Mouse (Mus musculus) lung, adult 2 months (tissue): ENCODE data around the gene Tmem210. TPM values are rescaled to one million over a fixed set of nuclear protein-coding genes. Genes with fewer than 3 reads are reported as not detected.

Experiments
- DNase-seq: peaks from one replicate; pipeline ENCODE4 v3.0.0; 2022
- H3K4me1 ChIP-seq: fragments of 200-500 bp; 2 replicates; pipeline ENCODE4 v1.6.1; 2011; ENCODE audit warnings: low read length; ENCODE audit not compliant: control insufficient read depth, insufficient read depth
- H3K4me3 ChIP-seq: fragments of 200-500 bp; replicated peaks from 2 replicates; pipeline ENCODE3; 2011; ENCODE audit warnings: low read depth, mild to moderate bottlenecking, control low read depth, low read length; ENCODE audit errors: extremely low read depth
- CTCF ChIP-seq: fragments of 200-500 bp; IDR thresholded peaks from 2 replicates; pipeline ENCODE4 v1.5.1; 2011; ENCODE audit warnings: mild to moderate bottlenecking, low read length, control low read depth; ENCODE audit not compliant: insufficient read depth
- POLR2A ChIP-seq: fragments of 200-500 bp; IDR thresholded peaks from 2 replicates; pipeline ENCODE4 v1.6.1; 2011; ENCODE audit warnings: low read depth, mild to moderate bottlenecking, control low read depth, low read length, borderline replicate concordance; ENCODE audit errors: extremely low read depth
- WGBS: fragments of 180-500 bp; shearing (Covaris S2); methylation state at CpG from one replicate; pipeline ENCODE4 v1.1.7; 2018; 5-methylcytosine and 5-hydroxymethylcytosine counted together
- polyA plus RNA-seq: library from polyadenylated mRNA; depleted of rRNA; stranded (reverse); fragments of >200 nt; gene quantifications from 2 replicates; pipeline ENCODE4 v1.2.3, GENCODE M21; 2012

The Tmem210 gene
- polyA plus RNA-seq, 1 experiment = not detected

DNA sequence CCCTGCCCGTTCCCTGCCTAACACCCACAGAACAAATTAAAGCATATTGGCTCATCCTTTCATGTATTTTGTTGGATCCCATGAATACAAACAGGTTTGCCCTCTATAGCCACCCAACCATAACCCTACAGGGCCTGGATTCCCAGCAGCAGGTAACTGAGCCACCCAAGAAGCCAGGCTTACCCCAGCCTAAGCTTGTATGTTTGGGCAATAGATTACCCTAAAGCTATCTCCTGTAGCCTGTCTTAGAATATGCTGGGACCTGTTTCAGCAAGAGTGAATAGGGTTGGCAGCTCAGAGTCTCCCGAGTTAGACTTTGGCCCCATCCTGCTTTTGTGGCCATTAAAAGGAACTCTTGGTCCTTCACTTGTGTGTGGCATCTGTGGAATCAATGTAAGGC, 2.4 kb upstream of the Tmem210 start:
- WGBS = 69% methylated on average over 2 of the region's 2 CpGs
- Histone ChIP-seq H3K4me1 (peaks cover 20% of the 10 kb centered on the region), H3K4me3 (no peak overlapping the region)
- TF ChIP-seq POLR2A (no peak), CTCF (no peak)
- DNase-seq = no peak

DNA sequence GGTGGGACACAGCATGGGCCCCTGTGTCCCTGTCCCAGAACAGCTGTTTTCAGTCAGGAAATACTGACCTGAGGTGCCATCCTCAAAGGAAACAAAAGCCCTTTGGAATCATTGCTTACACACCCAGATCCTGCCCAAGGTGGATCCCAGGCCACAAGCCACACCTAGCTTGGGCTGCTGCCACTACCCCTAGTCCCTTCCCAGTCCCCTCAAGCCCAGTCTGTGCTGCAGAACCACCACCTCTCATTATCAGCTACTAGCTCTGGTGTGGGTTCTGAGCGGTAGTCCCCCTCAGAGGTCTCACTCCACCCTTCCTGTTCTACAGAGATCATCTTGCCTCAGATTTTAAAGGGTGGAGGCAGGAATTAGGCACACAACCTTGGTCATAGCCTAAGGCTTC, 1.6 kb upstream of the Tmem210 start:
- no peak for DNase-seq
- no peak overlapping the region for H3K4me3 ChIP-seq
- WGBS = 36% methylated on average over 1 of the region's 1 CpGs
- TF ChIP-seq POLR2A (no peak), CTCF (no peak)
- peaks cover 23% of the 10 kb centered on the region for H3K4me1 ChIP-seq

DNA sequence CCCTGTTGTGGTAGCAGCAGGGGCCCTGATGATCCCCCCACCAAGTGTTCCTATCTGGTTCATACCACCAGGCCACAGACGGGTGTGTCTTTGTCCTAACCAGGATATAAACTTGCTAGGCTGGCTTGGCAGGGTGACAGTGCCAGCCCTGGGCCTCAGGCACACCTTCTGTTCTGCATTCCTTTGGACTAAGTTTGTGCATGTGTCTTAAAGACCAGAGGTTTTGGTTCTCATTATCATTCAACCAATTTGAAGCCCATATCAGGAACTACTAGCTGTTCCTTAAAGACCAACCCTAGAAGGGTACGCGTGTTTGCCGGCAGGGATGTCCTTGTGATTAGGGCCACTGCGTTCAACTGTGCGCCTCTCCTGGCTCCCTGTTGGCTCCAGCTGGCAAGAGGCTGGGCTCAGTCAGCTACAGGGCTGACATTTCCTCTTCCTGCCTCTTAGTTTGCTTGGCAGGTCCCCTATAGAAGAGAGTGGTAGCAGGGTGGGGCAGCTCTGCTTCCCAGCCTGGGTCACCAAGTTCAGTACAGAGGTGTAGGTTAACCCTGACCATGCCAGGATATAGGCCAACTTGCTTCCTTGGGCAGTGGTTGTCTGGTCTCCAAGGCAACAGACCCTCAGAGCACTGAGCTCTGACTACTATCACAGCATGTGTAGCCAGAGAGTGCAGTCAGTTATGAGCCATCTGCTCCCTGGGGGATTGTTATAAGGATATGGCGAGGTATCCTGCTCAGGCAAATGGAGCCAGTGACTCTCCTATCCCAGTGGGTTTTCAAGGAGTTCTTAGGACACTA, 908 bp upstream of the Tmem210 start:
- WGBS = 14% methylated on average over 7 of the region's 7 CpGs
- DNase-seq = peak; percentile 50
- peaks cover 23% of the 10 kb centered on the region for H3K4me1 ChIP-seq
- TF ChIP-seq CTCF (no peak), POLR2A (no peak)
- no peak overlapping the region for H3K4me3 ChIP-seq

GRCm38 (mm10) chr2:25288734-25289345, 895 bp downstream of the Tmem210 start:
- Histone ChIP-seq H3K4me1 (peaks cover 23% of the 10 kb centered on the region), H3K4me3 (no peak overlapping the region)
- TF ChIP-seq CTCF = no peak
- no peak for TF ChIP-seq POLR2A

DNA sequence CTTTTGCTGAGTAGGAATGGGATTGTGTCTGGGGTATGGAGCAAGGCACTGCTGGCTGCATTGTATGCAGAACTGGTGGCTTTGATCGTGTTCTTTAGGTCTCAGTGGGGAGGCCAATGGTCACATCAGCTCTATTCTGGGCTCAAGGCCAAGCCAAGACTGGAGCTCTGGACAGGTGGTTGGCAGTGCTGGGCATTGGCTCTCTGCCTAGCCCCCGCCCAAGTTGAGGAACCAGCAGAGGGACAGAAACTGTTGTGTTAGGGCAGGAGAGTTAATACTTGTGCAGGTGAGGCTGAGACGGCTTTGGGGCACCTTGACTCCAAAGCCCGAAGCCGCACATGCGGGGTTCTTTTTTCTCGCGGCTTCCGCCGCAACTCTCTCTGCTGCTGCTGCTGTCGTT, 1.7 kb downstream of the Tmem210 start, which contains the start of gene Lrrc26:
Gene Lrrc26 (plus strand): TSS at position 265 of the 400 bp plus-strand sequence.
- peak within 1 kb of the TSS; percentile 35 for H3K4me3 ChIP-seq
- WGBS = 10% methylated on average over 11 of the region's 11 CpGs
- H3K4me1 ChIP-seq = peaks cover 23% of the 10 kb centered on the region
- no peak for TF ChIP-seq CTCF
- no peak for TF ChIP-seq POLR2A
- DNase-seq = peak; percentile 31

More at GRCm38 (mm10) chr2:25288734-25289345, 895 bp downstream of the Tmem210 start:
- WGBS = 86% methylated on average over 7 of the region's 7 CpGs
- no peak for DNase-seq

GRCm38 (mm10) chr2:25290101-25290815, 2.3 kb downstream of the Tmem210 start:
- peak; percentile 34 for DNase-seq
- H3K4me1 ChIP-seq = peaks cover 23% of the 10 kb centered on the region
- TF ChIP-seq CTCF (no peak), POLR2A (no peak)
- peak overlapping the region; percentile 35 for H3K4me3 ChIP-seq
- WGBS = 2% methylated on average over 54 of the region's 54 CpGs

DNA sequence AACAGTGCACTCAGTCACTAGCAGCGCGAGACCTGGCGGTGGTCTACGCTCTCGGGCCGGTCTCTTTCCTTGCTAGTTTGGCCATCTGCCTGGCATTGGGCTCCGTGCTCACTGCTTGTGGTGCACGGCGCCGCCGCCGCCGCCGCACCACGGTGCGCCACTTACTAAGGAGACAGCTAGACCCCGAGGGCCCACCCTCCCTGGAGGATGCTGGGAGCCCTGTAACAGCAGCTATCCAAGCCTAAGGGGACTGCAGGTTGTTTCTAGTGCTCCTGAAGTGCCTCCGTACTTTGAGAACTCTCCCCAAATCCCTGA, 2.8 kb downstream of the Tmem210 start:
- peak; percentile 25 for DNase-seq
- Histone ChIP-seq H3K4me1 (peaks cover 22% of the 10 kb centered on the region), H3K4me3 (peak overlapping the region; percentile 35)
- no peak for TF ChIP-seq CTCF
- no peak for TF ChIP-seq POLR2A
- under 1% methylated on average over 18 of the region's 18 CpGs for WGBS

DNA sequence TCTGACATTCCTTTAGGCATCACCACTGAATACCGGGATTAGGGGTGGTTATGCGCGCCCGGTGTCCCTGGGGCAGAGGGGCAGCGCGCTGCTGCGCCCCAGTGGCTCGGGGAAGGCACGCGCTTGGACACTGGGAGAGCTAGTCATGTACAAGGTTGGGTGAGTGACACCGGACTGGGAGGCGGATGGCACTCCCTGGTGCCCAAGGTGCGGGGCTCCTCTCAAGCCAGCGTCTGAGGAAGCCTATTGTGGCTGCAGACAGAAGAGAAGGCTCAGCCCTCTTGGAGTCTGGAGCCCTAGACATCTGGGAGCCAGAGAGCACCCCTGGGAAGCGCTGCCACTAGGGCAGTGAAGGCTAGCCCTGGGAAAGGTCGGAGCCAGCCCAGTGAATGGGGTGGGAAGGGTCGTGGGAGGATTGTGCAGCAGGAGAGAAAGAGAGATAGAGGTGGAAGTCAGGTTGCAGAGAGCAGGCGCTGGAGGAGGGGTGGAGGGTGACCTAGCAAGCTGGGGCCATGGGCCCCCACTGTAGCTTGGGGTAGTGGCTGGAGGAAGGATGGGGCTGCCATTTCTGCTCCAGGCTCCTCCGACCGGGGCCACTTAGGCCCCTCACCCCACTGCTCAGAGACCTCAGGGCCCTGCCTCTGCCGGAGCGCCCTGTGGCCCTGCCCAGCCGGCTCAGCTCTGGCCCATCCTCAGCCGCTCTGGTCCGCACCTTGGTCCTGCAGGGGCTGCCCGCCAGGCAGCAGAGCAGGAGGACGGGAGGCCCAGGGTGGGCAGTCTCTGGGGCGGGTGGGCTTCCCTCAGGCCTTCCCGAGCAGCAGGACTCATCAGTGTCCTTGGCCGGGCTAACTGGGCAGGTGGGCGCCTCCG, 3.5 kb downstream of the Tmem210 start:
- WGBS = 13% methylated on average over 32 of the region's 32 CpGs
- TF ChIP-seq POLR2A (no peak), CTCF (no peak)
- peak overlapping the region; percentile 9 for H3K4me3 ChIP-seq
- H3K4me1 ChIP-seq = peaks cover 16% of the 10 kb centered on the region
- DNase-seq = peak; percentile 31
